Mouse (Mus musculus): ENCODE data around the gene Esr2.

DNA sequence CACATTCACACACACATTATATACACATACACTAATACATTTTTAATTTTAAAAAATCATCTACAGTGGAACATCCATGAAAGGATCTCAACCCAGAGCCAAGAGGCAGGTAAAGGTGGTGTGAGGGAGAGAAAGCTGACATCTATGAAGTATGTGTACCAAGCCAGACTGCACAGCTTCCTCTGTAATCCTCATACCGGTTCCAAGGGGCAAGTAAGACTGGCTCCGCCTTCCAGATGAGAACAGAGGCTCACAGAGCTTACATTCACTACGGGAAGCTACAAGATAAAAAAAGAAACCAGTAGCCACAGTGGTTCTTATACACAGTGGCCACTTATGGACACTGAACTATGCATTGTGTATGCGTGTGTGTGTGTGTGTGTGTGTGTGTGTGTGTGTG, 2.5 kb upstream of the Esr2 start:
- TF ChIP-seq CTCF (IDR thresholded peaks at IDR 0.05; ENCODE audit: low read depth, low read length): no peak
- TF ChIP-seq EP300 (IDR thresholded peaks at IDR 0.05; ENCODE audit: insufficient read depth, low read depth, low read length): no peak

All from ES-Bruce4 (cell line).